Mouse (Mus musculus) natural killer cell, adult 2 months (primary cell): ENCODE data around the gene Spin1.
A peak's percentile ranks its signal among the peaks of the same experiment; 100 is the strongest.
"Not testable (repeated sequence)": the region's sequence is repeated elsewhere in the genome, so short reads cannot be mapped to it uniquely, and the experiment has no call there.

Source experiments
- DNase-seq, 2 experiments: peaks; one replicate each; pipeline ENCODE4 v3.0.0; 2022; ENCODE audit warnings: low spot score in 2 of 2

Spin1 gene

GRCm38 (mm10) chr13:51100233-51101015 lies at the start of gene Spin1:
Gene Spin1 (plus strand): TSS chr13:51100880.
- peak; percentile 78 to 88 for DNase-seq

- no peak for DNase-seq
Measured at GRCm38 (mm10) chr13:51051016-51051415, 49.7 kb upstream of the Spin1 start.

GRCm38 (mm10) chr13:51052408-51052807 lies 48.3 kb upstream of the Spin1 start:
- DNase-seq, result no peak

GRCm38 (mm10) chr13:51063024-51063423 lies 37.7 kb upstream of the Spin1 start:
- DNase-seq, result no peak

- no peak for DNase-seq
Measured at GRCm38 (mm10) chr13:51063721-51064120, 37.0 kb upstream of the Spin1 start.

- DNase-seq, result peak in 1 of 2 experiments; percentile 22
Measured at GRCm38 (mm10) chr13:51064429-51064828, 36.3 kb upstream of the Spin1 start.

GRCm38 (mm10) chr13:51071063-51071680 lies 29.5 kb upstream of the Spin1 start:
- no peak for DNase-seq

GRCm38 (mm10) chr13:51071763-51072276 lies 28.9 kb upstream of the Spin1 start:
- no peak for DNase-seq

- DNase-seq, result no peak
Measured at GRCm38 (mm10) chr13:51072917-51073843, 27.5 kb upstream of the Spin1 start.

- no peak for DNase-seq
Measured at GRCm38 (mm10) chr13:51074081-51074680, 26.5 kb upstream of the Spin1 start.

- DNase-seq, result not testable (repeated sequence)
Measured at GRCm38 (mm10) chr13:51076191-51076590, 24.5 kb upstream of the Spin1 start.

- DNase-seq, result not testable (repeated sequence)
Measured at GRCm38 (mm10) chr13:51078586-51078985, 22.1 kb upstream of the Spin1 start.

- DNase-seq, result no peak
Measured at GRCm38 (mm10) chr13:51080801-51081200, 19.9 kb upstream of the Spin1 start.

- no peak for DNase-seq
Measured at GRCm38 (mm10) chr13:51084241-51084640, 16.4 kb upstream of the Spin1 start.

GRCm38 (mm10) chr13:51085941-51086340 lies 14.7 kb upstream of the Spin1 start:
- DNase-seq, result no peak

- no peak for DNase-seq
Measured at GRCm38 (mm10) chr13:51087253-51087652, 13.4 kb upstream of the Spin1 start.

- DNase-seq, result no peak
Measured at GRCm38 (mm10) chr13:51088207-51088606, 12.5 kb upstream of the Spin1 start.

- no peak for DNase-seq
Measured at GRCm38 (mm10) chr13:51089058-51089457, 11.6 kb upstream of the Spin1 start.

GRCm38 (mm10) chr13:51090105-51090661 lies 10.5 kb upstream of the Spin1 start:
- no peak for DNase-seq

- no peak for DNase-seq
Measured at GRCm38 (mm10) chr13:51093430-51093829, 7.2 kb upstream of the Spin1 start.
